Mouse (Mus musculus) megakaryocyte, embryonic 14.5 days (primary cell): ENCODE measurements around the gene Olfm2.

Source experiments
- FLI1 ChIP-seq: IDR thresholded peaks from 2 replicates; pipeline ENCODE4 v1.6.1; 2012; ENCODE audit warnings: low read length, inconsistent platforms, mixed read lengths
- GATA1 ChIP-seq: IDR thresholded peaks from 3 replicates; pipeline ENCODE4 v1.6.1; 2012; ENCODE audit warnings: mixed read lengths, low read length, inconsistent platforms, borderline replicate concordance

- TF ChIP-seq GATA1 (no peak), FLI1 (no peak)
These were observed 14.4 kb downstream of the Olfm2 start for GRCm38 (mm10) chr9:20731797-20732196.
